In the genomic region with DNA sequence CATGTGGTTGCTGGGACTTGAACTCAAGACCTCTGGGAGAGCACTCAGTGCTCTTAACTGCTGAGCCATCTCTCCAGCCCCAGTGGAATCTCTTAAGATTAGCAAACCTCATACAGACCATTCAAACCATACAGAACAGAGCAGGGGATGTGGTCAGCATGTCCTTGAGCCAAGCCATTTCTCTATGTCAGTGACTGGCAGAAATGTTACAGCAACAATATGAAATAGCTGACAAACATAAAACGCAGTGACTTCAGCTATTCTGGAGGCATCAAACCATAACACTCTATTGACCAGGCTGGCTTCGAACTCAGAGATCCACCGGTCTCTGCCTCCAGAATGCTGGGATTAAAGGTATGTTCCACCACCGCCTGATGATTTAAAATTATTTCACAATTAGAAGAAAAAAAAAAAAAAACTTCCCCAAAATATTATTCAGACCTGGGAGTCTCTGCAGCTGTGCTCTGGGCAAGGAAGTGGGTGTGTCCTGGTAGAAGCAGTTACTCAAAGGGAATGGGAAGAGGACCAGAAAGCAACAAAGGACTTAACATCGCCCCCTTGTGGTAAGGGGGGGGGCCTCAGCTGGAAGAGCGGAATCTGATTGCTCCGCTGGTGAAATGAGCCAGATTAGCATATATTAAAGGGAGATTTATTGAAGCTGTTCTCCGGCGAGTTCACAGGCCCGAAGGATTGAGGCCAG, we compare ENCODE assay signal across 8 mouse cellular contexts. TPM values are rescaled to one million over a fixed set of nuclear protein-coding genes. Genes with fewer than 3 reads are reported as not detected.
DNase-seq lines count a peak whose midpoint lies in the region; ATAC-seq and TF ChIP-seq lines count a peak whose summit lies in the region.

No protein-coding gene starts in this region.

- H3K4me2 ChIP-seq in forebrain, embryonic 16.5 days (ENCODE audit: low read length): 0 out of 2 replicates have a peak overlapping the region, but pooled peaks have one; percentile 8
- H3K4me2 ChIP-seq in lung, embryonic 14.5 days: peak overlapping the region; percentile 44

- H3K4me3 ChIP-seq in ES-E14 (ENCODE audit: insufficient read depth in 1 of 2, low read depth in 1 of 2, low read length in 2 of 2, poor library complexity in 1 of 2, severe bottlenecking in 1 of 2): no peak overlapping the region
- H3K4me3 ChIP-seq in forebrain, embryonic 16.5 days (replicated peaks; ENCODE audit: low read length): no peak overlapping the region
- H3K4me3 ChIP-seq in lung, embryonic 14.5 days (ENCODE audit: low read depth, low read length): no peak overlapping the region
- H3K4me3 ChIP-seq in thymus, adult 2 months (ENCODE audit: control insufficient read depth, insufficient read depth, low read length): no peak overlapping the region

- peaks cover 1 to 5% of the 10 kb centered on the region in 2 experiments; a peak in 2 of 4 replicates for H3K4me1 ChIP-seq in ES-E14 (ENCODE audit: control insufficient read depth in 2 of 2, insufficient read depth in 2 of 2, low read length in 2 of 2, poor library complexity in 1 of 2)
- peaks cover 4% of the 10 kb centered on the region for H3K4me1 ChIP-seq in forebrain, embryonic 16.5 days (replicated peaks; ENCODE audit: control insufficient read depth, insufficient read depth, low read length)
- 0 out of 2 replicates have a peak, but pooled peaks cover 3% of the 10 kb centered on the region for H3K4me1 ChIP-seq in lung, embryonic 14.5 days (ENCODE audit: insufficient read depth)
- peaks cover 11% of the 10 kb centered on the region for H3K4me1 ChIP-seq in thymus, adult 2 months (replicated peaks; ENCODE audit: control insufficient read depth, insufficient read depth, low read length)

- in situ Hi-C loops in ES-E14 (cut with MboI; ENCODE audit: low sequenced_read_pairs in 2 of 2, unreplicated experiment in 2 of 2): no loop called here

- no peaks in the 10 kb centered on the region for H3K36me3 ChIP-seq in ES-E14 (ENCODE audit: control insufficient read depth, insufficient read depth, low read length, poor library complexity, severe bottlenecking)
- no peaks in the 10 kb centered on the region for H3K36me3 ChIP-seq in forebrain, embryonic 16.5 days (ENCODE audit: control insufficient read depth, insufficient read depth)
- H3K36me3 ChIP-seq in lung, embryonic 14.5 days (ENCODE audit: insufficient read depth): no peaks in the 10 kb centered on the region
- H3K36me3 ChIP-seq in thymus, adult 2 months (ENCODE audit: control insufficient read depth, insufficient read depth, low read length): no peaks in the 10 kb centered on the region

- peak; percentile 88 for ATAC-seq in forebrain, embryonic 16.5 days
- peak; percentile 91 for ATAC-seq in lung, embryonic 14.5 days (ENCODE audit: insufficient read depth)
- ATAC-seq in neutrophil, adult 5-6 weeks (ENCODE audit: extremely low read depth, insufficient number of reproducible peaks, low FRiP score, poor library complexity, severe bottlenecking): peak; percentile 79

- no peaks in the 10 kb centered on the region for H3K27me3 ChIP-seq in forebrain, embryonic 16.5 days (replicated peaks; ENCODE audit: control insufficient read depth, insufficient read depth, low read length)
- no peaks in the 10 kb centered on the region for H3K27me3 ChIP-seq in lung, embryonic 14.5 days (ENCODE audit: insufficient read depth, low read length)
- no peaks in the 10 kb centered on the region for H3K27me3 ChIP-seq in thymus, adult 2 months (ENCODE audit: control insufficient read depth, insufficient read depth, low read length)

- H3K9ac ChIP-seq in ES-E14 (ENCODE audit: insufficient read depth, low read depth, low read length, poor library complexity, severe bottlenecking): no peak overlapping the region
- H3K9ac ChIP-seq in forebrain, embryonic 16.5 days (replicated peaks; ENCODE audit: low read depth, low read length): no peak overlapping the region
- no peak overlapping the region for H3K9ac ChIP-seq in lung, embryonic 14.5 days

- H3K27ac ChIP-seq in ES-E14 (ENCODE audit: insufficient read depth, low read depth, low read length, poor library complexity, severe bottlenecking): no peak overlapping the region
- H3K27ac ChIP-seq in forebrain, embryonic 16.5 days (ENCODE audit: low read length): no peak overlapping the region
- no peak overlapping the region for H3K27ac ChIP-seq in lung, embryonic 14.5 days (ENCODE audit: low read depth)
- no peak overlapping the region for H3K27ac ChIP-seq in thymus, adult 2 months (ENCODE audit: control insufficient read depth, insufficient read depth, low read length)

- intact Hi-C loops in heart, postnatal 25 days (cut with DNase I): loop anchor here (1.0 kb wide), 1 partner anchor 34 kb away; no protein-coding TSS in a partner anchor

- TF ChIP-seq CTCF in lung, embryonic 14.5 days (IDR thresholded peaks at IDR 0.05; ENCODE audit: low read depth): peak; percentile 90
- peak; percentile 17; the same call in 1 of the 2 replicates for TF ChIP-seq CTCF in thymus, adult 2 months (IDR thresholded peaks at IDR 0.05; ENCODE audit: borderline replicate concordance, control insufficient read depth, extremely low read depth, insufficient read depth, low read length, poor library complexity)

- 29% methylated on average over 10 of the region's 10 CpGs for WGBS in forebrain, embryonic 16.5 days
- 28% methylated on average over 10 of the region's 10 CpGs for WGBS in lung, embryonic 14.5 days
- WGBS in thymus, adult 2 months: 22% methylated on average over 10 of the region's 10 CpGs

- H3K9me3 ChIP-seq in ES-E14 (ENCODE audit: control insufficient read depth, insufficient read depth, low read depth, low read length): no peaks in the 10 kb centered on the region
- H3K9me3 ChIP-seq in forebrain, embryonic 16.5 days (ENCODE audit: control insufficient read depth, low read length): no peaks in the 10 kb centered on the region
- no peaks in the 10 kb centered on the region for H3K9me3 ChIP-seq in lung, embryonic 14.5 days (ENCODE audit: low read depth, low read length)

- no peak for TF ChIP-seq POLR2A in thymus, adult 2 months (IDR thresholded peaks at IDR 0.05; ENCODE audit: control insufficient read depth, extremely low read depth, insufficient read depth, low read length, poor library complexity)

- peak; percentile 76 for DNase-seq in ES-E14 (ENCODE audit: low read depth, low spot score)
- DNase-seq in cerebellum, adult 18-20 months: peak; percentile 77 to 83
- peak; percentile 66 for DNase-seq in heart, postnatal 25 days (ENCODE audit: low spot score)
- DNase-seq in layer of hippocampus, adult 11-12 months (ENCODE audit: low spot score): peak; percentile 86
- peak; percentile 95 for DNase-seq in lung, embryonic 14.5 days
- peak; percentile 66 for DNase-seq in thymus, adult 2 months

TF ChIP-seq in ES-E14, 5 proteins besides CTCF, POLR2A, EP300 and RAD21:
- TF ChIP-seq ZC3H11A (IDR thresholded peaks at IDR 0.05; ENCODE audit: borderline replicate concordance, low read depth, low read length): no peak
- no peak for TF ChIP-seq ZNF384 (IDR thresholded peaks at IDR 0.05; ENCODE audit: low read depth, low read length)
- TF ChIP-seq HCFC1 (IDR thresholded peaks at IDR 0.05; ENCODE audit: borderline replicate concordance, insufficient read depth, low read length): no peak
- no peak for TF ChIP-seq CHD2 (IDR thresholded peaks at IDR 0.05; ENCODE audit: low read depth, low read length)
- no peak for TF ChIP-seq MAFK (IDR thresholded peaks at IDR 0.05; ENCODE audit: insufficient read depth, low read depth, low read length)
TF ChIP-seq in ES-E14: peak in this region for 0.

RNA-seq across cellular contexts. Expression of a gene that starts 5.9 kb away (rescaled TPM):
- total RNA-seq in ES-E14 (2012; rRNA removed): 10.7 and 13.4 TPM in 2 replicates
- polyA plus RNA-seq in forebrain, embryonic 16.5 days (2015; fragmentation: Nextera tagmentation; extraction: Ambion mirVana): 15.4 and 19.3 TPM in 2 replicates
- 10 to 100 TPM; 59.9 to 68.6 TPM for total RNA-seq in heart, postnatal 25 days (2021)
- polyA plus RNA-seq in lung, embryonic 14.5 days (2014; fragmentation: Nextera tagmentation; extraction: Ambion mirVana): 10.1 and 10.6 TPM in 2 replicates
- 10.8 and 10.9 TPM in 2 replicates for total RNA-seq in neutrophil, adult 5-6 weeks (2017)
- polyA plus RNA-seq in thymus, adult 2 months (2012; rRNA removed): 10.2 and 13.5 TPM in 2 replicates

RNA-seq across cellular contexts. Expression of a gene that starts 43.3 kb away (rescaled TPM):
- total RNA-seq in ES-E14 (2012; rRNA removed): not detected in 2 replicates
- polyA plus RNA-seq in forebrain, embryonic 16.5 days (2015; fragmentation: Nextera tagmentation; extraction: Ambion mirVana): not detected in 2 replicates
- not detected for total RNA-seq in heart, postnatal 25 days (2021)
- 0.19 and 0.37 TPM in 2 replicates for polyA plus RNA-seq in lung, embryonic 14.5 days (2014; fragmentation: Nextera tagmentation; extraction: Ambion mirVana)
- not detected in 2 replicates for total RNA-seq in neutrophil, adult 5-6 weeks (2017)
- polyA plus RNA-seq in thymus, adult 2 months (2012; rRNA removed): 0.22 TPM in 1 of 2 replicates, not detected in the other

RNA-seq across cellular contexts. Expression of a gene that starts 47.1 kb away (rescaled TPM):
- 4.9 and 5.8 TPM in 2 replicates for total RNA-seq in ES-E14 (2012; rRNA removed)
- 23.1 and 27.1 TPM in 2 replicates for polyA plus RNA-seq in forebrain, embryonic 16.5 days (2015; fragmentation: Nextera tagmentation; extraction: Ambion mirVana)
- 1 to 10 TPM; 4.6 to 4.8 TPM for total RNA-seq in heart, postnatal 25 days (2021)
- 5.9 and 8.3 TPM in 2 replicates for polyA plus RNA-seq in lung, embryonic 14.5 days (2014; fragmentation: Nextera tagmentation; extraction: Ambion mirVana)
- total RNA-seq in neutrophil, adult 5-6 weeks (2017): 104 and 118 TPM in 2 replicates
- polyA plus RNA-seq in thymus, adult 2 months (2012; rRNA removed): 3.7 and 5.9 TPM in 2 replicates

RNA-seq across cellular contexts. Expression of a gene that starts 51.4 kb away (rescaled TPM):
- 94.1 and 125 TPM in 2 replicates for total RNA-seq in ES-E14 (2012; rRNA removed)
- polyA plus RNA-seq in forebrain, embryonic 16.5 days (2015; fragmentation: Nextera tagmentation; extraction: Ambion mirVana): 57.9 and 69.8 TPM in 2 replicates
- total RNA-seq in heart, postnatal 25 days (2021): 1 to 10 TPM; 6.5 to 8.7 TPM
- 67.3 and 68.3 TPM in 2 replicates for polyA plus RNA-seq in lung, embryonic 14.5 days (2014; fragmentation: Nextera tagmentation; extraction: Ambion mirVana)
- 22.2 and 23.2 TPM in 2 replicates for total RNA-seq in neutrophil, adult 5-6 weeks (2017)
- 28.4 and 30.0 TPM in 2 replicates for polyA plus RNA-seq in thymus, adult 2 months (2012; rRNA removed)

Comparison
In these comparisons a context has a peak if more than half of its experiments do, and no peak if none do; other contexts are left out.
1. RNA of a gene that starts 47.1 kb away (total RNA-seq): 104 to 118 TPM in neutrophil, adult 5-6 weeks; 4.9 to 5.8 TPM in ES-E14 and 4.6 to 4.8 TPM in heart, postnatal 25 days; every median in the first group is over 10 times any median in the second.
2. Peak in every context shown above with its lines, with median percentiles within 50 percentile points of each other: DNase-seq and ATAC-seq.